Mouse (Mus musculus): ENCODE measurements around the gene Zmym5. TPM values are rescaled to one million over a fixed set of nuclear protein-coding genes. Genes with fewer than 3 reads are reported as not detected.

Zmym5 gene
- total and polyA plus RNA-seq, 3 experiments = 5.4 to 21.6 (median 19.2) TPM

DNA sequence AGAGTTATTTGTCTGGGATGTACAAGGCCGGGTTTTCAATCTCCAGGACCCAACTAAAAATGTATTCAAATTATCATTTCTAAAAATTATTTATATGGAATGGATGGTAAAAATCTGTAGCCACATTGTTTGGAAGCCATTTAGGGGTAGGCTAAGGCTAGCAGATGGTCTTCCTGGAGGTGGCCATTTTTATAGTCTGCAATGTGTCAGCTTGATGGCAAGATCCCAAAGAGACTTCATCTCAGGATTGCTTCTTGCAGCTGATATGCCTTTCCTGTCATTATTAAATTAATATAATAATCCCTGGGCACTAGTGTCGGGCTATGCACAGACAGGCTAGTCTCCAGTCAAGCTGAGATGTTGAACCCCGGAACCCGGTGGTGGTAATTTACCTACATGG lies 60.2 kb downstream of the Zmym5 start:
- 86% methylated on average over 4 of the region's 4 CpGs for WGBS
- intact Hi-C loops (cut with DNase I) = no loop called here

More for the DNA sequence above, 60.2 kb downstream of the Zmym5 start:
- Histone ChIP-seq H3K79me2 (replicated peaks; ENCODE audit: control insufficient read depth, insufficient read depth, low read length) (no peaks in the 10 kb centered on the region), H3K27ac (no peak overlapping the region), H3K4me3 (no peak overlapping the region), H3K4me1 (ENCODE audit: control insufficient read depth, insufficient read depth, low read length) (no peaks in the 10 kb centered on the region), H3K9ac (ENCODE audit: low read depth, low read length) (no peak overlapping the region), H3K27me3 (ENCODE audit: control insufficient read depth, insufficient read depth, low read length) (no peaks in the 10 kb centered on the region), H3K36me3 (ENCODE audit: control insufficient read depth, insufficient read depth, low read length) (no peaks in the 10 kb centered on the region; the same call in none of the 2 replicates)
- no peak for DNase-seq
- TF ChIP-seq POLR2A (IDR thresholded peaks at IDR 0.05; ENCODE audit: insufficient read depth, low read depth, low read length) (no peak), EP300 (IDR thresholded peaks at IDR 0.05; ENCODE audit: insufficient read depth, low read depth, low read length) (no peak), CTCF (IDR thresholded peaks at IDR 0.05) (no peak)

Other genes starting within 250 kb of the Zmym5 start
- 1 to 10 TPM; 3.2 to 4.5 TPM for gene Cenpj, start 236.3 kb downstream of the Zmym5 start, total RNA-seq (2021)
- gene Cenpj, start 236.3 kb downstream of the Zmym5 start, polyA plus RNA-seq (2012; rRNA removed) = 1.1 and 2.0 TPM in 2 replicates
- gene Parp4, start 236.1 kb downstream of the Zmym5 start, total RNA-seq (2021) = 10 to 100 TPM; 27.1 to 33.9 TPM
- 9.2 and 12.9 TPM in 2 replicates for gene Parp4, start 236.1 kb downstream of the Zmym5 start, polyA plus RNA-seq (2012; rRNA removed)
- 10 to 100 TPM; 25.5 to 27.9 TPM for gene Mphosph8, start 143.5 kb downstream of the Zmym5 start, total RNA-seq (2021)
- 5.1 and 11.1 TPM in 2 replicates for gene Mphosph8, start 143.5 kb downstream of the Zmym5 start, polyA plus RNA-seq (2012; rRNA removed)
- 10 to 100 TPM; 14.1 to 15.1 TPM for gene Pspc1, start 33.4 kb downstream of the Zmym5 start, total RNA-seq (2021)
- 3.2 and 4.1 TPM in 2 replicates for gene Pspc1, start 33.4 kb downstream of the Zmym5 start, polyA plus RNA-seq (2012; rRNA removed)
- 10 to 100 TPM; 29.1 to 34.7 TPM for gene Zmym2, start 74.9 kb upstream of the Zmym5 start, total RNA-seq (2021)
- 6.9 and 14.8 TPM in 2 replicates for gene Zmym2, start 74.9 kb upstream of the Zmym5 start, polyA plus RNA-seq (2012; rRNA removed)
- 10 to 100 TPM; 18.0 to 22.4 TPM for gene Gja3, start 246.4 kb upstream of the Zmym5 start, total RNA-seq (2021)
- gene Gja3, start 246.4 kb upstream of the Zmym5 start, polyA plus RNA-seq (2012; rRNA removed) = 25.0 and 27.6 TPM in 2 replicates

All from heart, adult 2 months (tissue).